Mouse (Mus musculus) heart, postnatal 10 days (tissue): Measurements from ENCODE around the gene Defb45. TPM values are rescaled to one million over a fixed set of nuclear protein-coding genes. Genes with fewer than 3 reads are reported as not detected.

Experiments used
- DNase-seq, 2 experiments: peaks; one replicate each; pipeline ENCODE4 v3.0.0; 2021
- intact Hi-C: fragments of 180-260 bp; cut with DNase I; formaldehyde crosslinking; loops from one replicate; pipeline ENCODE4 v1.15.1; 2025
- total RNA-seq, 2 experiments: library from RNA; stranded (reverse); gene quantifications; 2 replicates each; pipeline ENCODE4 v1.2.3; 2021

The Defb45 gene
- total RNA-seq, 2 experiments from 2014 or later = not detected

- no peak for DNase-seq
- intact Hi-C loops = no loop called here
Observed at GRCm38 (mm10) chr2:152612193-152612592, 13.0 kb upstream of the Defb45 start.

- DNase-seq = no peak
- intact Hi-C loops = no loop called here
Observed at GRCm38 (mm10) chr2:152608719-152609118, 9.5 kb upstream of the Defb45 start.

GRCm38 (mm10) chr2:152607746-152608145 lies 8.5 kb upstream of the Defb45 start:
- intact Hi-C loops = no loop called here

GRCm38 (mm10) chr2:152604057-152604456 lies 4.9 kb upstream of the Defb45 start, which contains the start of gene Defb36:
Defb36 (plus strand) TSS chr2:152604327.
- intact Hi-C loops = loop anchor here (5.0 kb wide), 2 partner anchors 52 to 132 kb away; no protein-coding TSS in a partner anchor
- peak; percentile 26 to 72 for DNase-seq

More at GRCm38 (mm10) chr2:152607746-152608145, 8.5 kb upstream of the Defb45 start:
- DNase-seq = no peak

- intact Hi-C loops = loop anchor here (5.0 kb wide), 2 partner anchors 49 to 129 kb away; no protein-coding TSS in a partner anchor
- no peak for DNase-seq
Observed at GRCm38 (mm10) chr2:152601275-152601960, 2.2 kb upstream of the Defb45 start.

GRCm38 (mm10) chr2:152600076-152600475 lies 877 bp upstream of the Defb45 start:
- intact Hi-C loops = loop anchor here (5.0 kb wide), 2 partner anchors 48 to 128 kb away; no protein-coding TSS in a partner anchor
- no peak for DNase-seq

GRCm38 (mm10) chr2:152589021-152589420 lies 10.2 kb downstream of the Defb45 start:
- no peak for DNase-seq
- intact Hi-C loops = loop anchor here (5.0 kb wide), 1 partner anchor 117 kb away; no protein-coding TSS in a partner anchor

- no peak for DNase-seq
- intact Hi-C loops = loop anchor here (5.0 kb wide), 1 partner anchor 116 kb away; no protein-coding TSS in a partner anchor
Observed at GRCm38 (mm10) chr2:152588450-152588849, 10.7 kb downstream of the Defb45 start.

- intact Hi-C loops = loop anchor here (5.0 kb wide), 1 partner anchor 115 kb away; no protein-coding TSS in a partner anchor
Observed at GRCm38 (mm10) chr2:152586926-152587560, 12.2 kb downstream of the Defb45 start.

GRCm38 (mm10) chr2:152580612-152581011 lies 18.6 kb downstream of the Defb45 start:
- intact Hi-C loops = no loop called here
- no peak for DNase-seq

More at GRCm38 (mm10) chr2:152586926-152587560, 12.2 kb downstream of the Defb45 start:
- DNase-seq = peak; percentile 17 to 45

GRCm38 (mm10) chr2:152580107-152580506 lies 19.1 kb downstream of the Defb45 start, which contains the start of gene Defb19:
Defb19 (minus strand) TSS chr2:152580312.
- intact Hi-C loops = no loop called here

GRCm38 (mm10) chr2:152573484-152573883 lies 25.7 kb downstream of the Defb45 start:
- DNase-seq = peak; percentile 30 to 40
- intact Hi-C loops = no loop called here

More at GRCm38 (mm10) chr2:152580107-152580506, 19.1 kb downstream of the Defb45 start, which contains the start of gene Defb19:
- DNase-seq = no peak

- peak in 1 of 2 experiments; percentile 18 for DNase-seq
- intact Hi-C loops = no loop called here
Observed at GRCm38 (mm10) chr2:152572114-152572794, 26.9 kb downstream of the Defb45 start, which contains the start of gene Defb21. Defb21 (plus strand) TSS chr2:152572744.

- no peak for DNase-seq
- intact Hi-C loops = no loop called here
Observed at GRCm38 (mm10) chr2:152570313-152570712, 28.9 kb downstream of the Defb45 start.

GRCm38 (mm10) chr2:152569881-152570280 lies 29.3 kb downstream of the Defb45 start:
- intact Hi-C loops = no loop called here
- no peak for DNase-seq

GRCm38 (mm10) chr2:152569038-152569437 lies 30.2 kb downstream of the Defb45 start, which contains the start of gene Gm17416:
Gm17416 (plus strand) TSS chr2:152569338.
- intact Hi-C loops = no loop called here
- no peak for DNase-seq

- no peak for DNase-seq
- intact Hi-C loops = no loop called here
Observed at GRCm38 (mm10) chr2:152556655-152557054, 42.5 kb downstream of the Defb45 start.

GRCm38 (mm10) chr2:152553774-152554423 lies 45.3 kb downstream of the Defb45 start:
- intact Hi-C loops = loop anchor here (5.0 kb wide), 2 partner anchors 48 to 103 kb away; partner anchors contain the start of gene Defb36
- peak; percentile 68 to 76 for DNase-seq

- intact Hi-C loops = no loop called here
- DNase-seq = no peak
Observed at GRCm38 (mm10) chr2:152548124-152548523, 51.1 kb downstream of the Defb45 start.

- intact Hi-C loops = loop anchor here (1.0 to 5.0 kb wide), 3 partner anchors 74 to 152 kb away; no protein-coding TSS in a partner anchor
- peak; percentile 29 to 37 for DNase-seq
Observed at GRCm38 (mm10) chr2:152544691-152545090, 54.5 kb downstream of the Defb45 start.
